Mouse (Mus musculus): Measurements from ENCODE around the gene Top3a. TPM values are rescaled to one million over a fixed set of nuclear protein-coding genes. Genes with fewer than 3 reads are reported as not detected.
"Not testable (repeated sequence)": the region's sequence is repeated elsewhere in the genome, so short reads cannot be mapped to it uniquely, and the experiment has no call there.

Gene Top3a
- total RNA-seq (2021), result 10 to 100 TPM in 1 of 2 experiments, 1 to 10 TPM in 1; 6.7 to 10.7 TPM
- polyA plus RNA-seq (2012; rRNA removed), result 5.8 and 6.1 TPM in 2 replicates
- long read RNA-seq, partial matches to known transcripts, result 0 of 5 reads
- long read RNA-seq, other reads (novel, unspliced or antisense), result 1 of 5 reads

DNA sequence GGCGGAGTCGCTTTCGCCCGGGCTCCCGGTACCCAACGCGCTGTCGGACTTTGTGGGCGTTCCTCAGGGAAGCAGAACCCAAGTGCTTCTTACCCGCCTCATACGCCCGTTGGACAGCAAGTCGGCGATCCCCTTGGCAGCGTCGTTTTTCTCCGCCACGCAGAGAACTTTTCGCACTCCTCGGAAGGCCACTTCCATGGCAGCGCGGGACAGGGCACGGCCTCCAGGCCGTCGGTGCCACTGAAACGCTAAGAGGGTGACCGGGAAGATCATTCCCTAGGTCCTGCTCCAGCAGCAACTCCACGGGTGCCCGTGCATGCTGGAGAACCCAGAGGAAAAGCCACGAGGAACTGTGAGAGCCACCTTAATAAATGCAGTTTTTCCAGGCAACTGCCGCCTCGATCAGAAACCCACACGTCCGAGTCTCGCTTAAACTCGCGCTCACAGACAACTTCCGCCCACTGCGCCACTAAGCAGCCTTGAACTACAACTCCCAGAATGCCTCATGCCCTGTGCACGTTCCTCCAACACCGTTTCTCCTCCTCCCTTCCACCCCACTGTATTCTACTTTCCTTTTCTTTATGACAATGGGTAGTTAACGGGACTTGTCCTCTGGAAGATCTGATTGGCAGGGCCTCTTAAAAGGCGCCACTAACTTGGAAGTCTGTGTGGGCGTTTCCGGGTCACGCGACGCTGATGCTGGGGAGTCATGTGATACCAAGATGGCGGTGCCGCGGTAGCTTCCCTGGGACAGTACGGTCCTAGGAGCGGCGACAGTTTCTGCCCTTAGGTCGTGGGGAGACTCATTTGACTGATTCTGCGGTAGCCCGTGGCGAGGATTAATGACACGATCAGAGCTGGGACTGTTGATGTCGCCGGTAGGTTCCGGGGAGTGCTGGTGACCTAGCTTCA lies at the start of gene Top3a, which contains the start of gene Smcr8:
Gene Top3a, minus strand, starts transcription at position 537 of the 912 bp plus-strand sequence.
Gene Smcr8, plus strand, starts transcription at position 696 of the 912 bp plus-strand sequence.
- DNase-seq, result peak; percentile 92

DNA sequence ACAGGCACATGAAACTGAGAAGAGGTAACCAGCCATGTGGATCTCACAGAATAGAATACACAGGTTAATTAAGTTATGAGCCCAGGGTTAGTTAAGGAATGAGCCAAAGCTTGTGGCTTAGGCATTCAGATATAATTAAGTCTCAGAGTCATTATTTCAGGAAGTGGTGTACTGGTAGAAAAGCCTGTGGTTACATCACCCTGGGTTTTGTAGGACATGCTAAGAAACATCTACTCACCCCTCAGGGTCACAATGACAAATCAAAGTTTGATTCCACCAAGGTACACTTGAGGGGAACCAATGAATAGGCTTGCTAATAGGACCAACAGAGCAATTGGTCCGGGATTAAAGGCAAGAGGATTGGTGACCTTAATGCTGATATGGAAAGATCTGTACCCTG lies 49.5 kb upstream of the Top3a start:
- DNase-seq, result no peak

DNA sequence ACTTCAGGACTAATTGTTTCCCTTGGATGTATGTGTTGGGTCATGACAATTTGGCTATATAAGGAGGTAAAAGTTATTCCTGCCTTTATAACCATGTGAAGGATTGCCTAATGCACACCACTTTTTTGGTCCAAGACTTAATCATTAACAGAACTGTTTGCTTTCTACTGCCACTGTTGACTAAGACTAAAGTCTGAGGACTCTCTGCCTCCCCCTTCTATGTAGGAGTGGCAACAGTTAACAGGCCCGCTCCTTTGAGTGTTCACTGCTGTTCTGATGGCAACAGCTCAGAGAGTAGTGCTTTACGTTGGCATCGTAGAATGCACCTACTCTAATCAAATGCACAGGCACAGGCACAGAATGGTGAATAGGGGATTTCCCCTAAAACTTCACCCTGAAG lies 48.0 kb upstream of the Top3a start:
- no peak for DNase-seq

DNA sequence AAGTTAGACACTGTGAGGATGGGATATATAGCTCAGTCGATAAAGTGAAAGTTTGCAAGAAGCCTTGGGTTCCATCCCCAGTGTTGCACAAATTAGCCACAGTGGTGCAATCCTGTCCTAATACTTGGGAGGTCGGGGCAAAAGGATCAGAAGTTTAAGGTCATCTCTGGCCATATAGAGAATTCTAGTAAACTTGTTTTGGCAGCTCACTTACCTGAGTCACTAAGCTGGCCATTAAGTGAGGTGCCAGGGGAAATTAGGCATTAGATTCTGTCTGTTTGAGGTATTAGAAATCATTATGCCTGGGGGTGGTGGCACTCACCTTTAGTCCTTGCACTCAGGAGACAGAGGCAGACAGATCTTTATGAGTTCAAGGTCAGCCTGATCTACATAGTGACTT lies 46.6 kb upstream of the Top3a start:
- DNase-seq, result no peak

DNA sequence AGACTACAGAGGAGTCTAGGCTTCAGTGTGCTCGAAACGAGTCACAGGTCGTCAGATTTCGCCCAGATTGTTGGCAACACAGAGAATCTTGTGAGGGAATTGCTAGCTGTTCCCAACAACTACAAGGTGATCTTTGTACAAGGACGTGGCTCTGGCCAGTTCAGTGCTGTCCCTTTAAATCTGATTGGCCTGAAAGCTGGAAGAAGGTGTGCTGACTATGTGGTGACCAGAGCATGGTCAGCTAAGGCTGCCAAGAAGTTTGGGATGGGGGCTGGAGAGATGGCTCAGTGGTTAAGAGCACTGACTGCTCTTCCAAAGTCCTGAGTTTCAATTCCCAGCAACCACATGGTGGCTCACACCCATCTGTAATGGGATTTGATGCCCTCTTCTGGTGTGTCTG lies 39.2 kb upstream of the Top3a start:
- DNase-seq, result no peak

DNA sequence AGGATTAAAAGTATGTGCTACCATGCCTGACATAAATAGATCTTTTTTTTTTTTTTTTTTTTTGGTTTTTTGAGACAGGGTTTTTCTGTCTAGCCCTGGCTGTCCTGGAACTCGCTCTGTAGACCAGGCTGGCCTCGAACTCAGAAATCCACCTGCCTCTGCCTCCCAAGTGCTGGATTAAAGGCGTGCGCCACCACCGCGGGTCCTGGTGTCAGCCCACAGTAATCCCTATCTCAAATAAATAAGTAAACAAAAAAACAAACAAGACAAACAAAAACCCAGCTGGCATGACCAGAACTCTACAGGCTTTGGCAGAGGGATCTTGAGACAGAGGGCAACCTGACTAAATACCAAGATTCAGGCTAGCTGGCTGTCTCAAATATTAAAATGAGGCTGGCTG lies 34.5 kb upstream of the Top3a start, which contains the start of gene Shmt1:
Gene Shmt1, minus strand, starts transcription at position 101 of the 400 bp plus-strand sequence.
- DNase-seq, result not testable (repeated sequence)

DNA sequence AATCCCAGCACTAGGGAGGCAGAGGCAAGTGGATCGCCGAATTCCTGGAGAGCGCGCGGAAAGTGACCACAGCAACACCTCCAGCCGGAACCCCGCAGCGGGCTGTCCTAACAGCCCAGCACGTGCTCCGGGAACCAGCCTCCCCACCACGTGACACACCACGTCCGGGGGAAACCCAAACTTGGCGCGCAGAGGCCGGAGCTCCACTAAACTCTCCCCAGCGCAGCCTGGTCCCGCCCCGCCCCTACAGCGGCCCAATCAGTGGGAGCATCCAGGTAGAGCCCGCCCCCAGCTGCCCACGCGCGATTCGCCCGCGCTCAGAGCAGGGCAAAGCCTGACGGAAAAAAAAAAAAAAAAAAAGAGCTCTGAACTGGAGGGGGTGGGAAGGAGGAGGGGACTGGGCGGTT lies 33.9 kb upstream of the Top3a start:
- peak; percentile 99 for DNase-seq

DNA sequence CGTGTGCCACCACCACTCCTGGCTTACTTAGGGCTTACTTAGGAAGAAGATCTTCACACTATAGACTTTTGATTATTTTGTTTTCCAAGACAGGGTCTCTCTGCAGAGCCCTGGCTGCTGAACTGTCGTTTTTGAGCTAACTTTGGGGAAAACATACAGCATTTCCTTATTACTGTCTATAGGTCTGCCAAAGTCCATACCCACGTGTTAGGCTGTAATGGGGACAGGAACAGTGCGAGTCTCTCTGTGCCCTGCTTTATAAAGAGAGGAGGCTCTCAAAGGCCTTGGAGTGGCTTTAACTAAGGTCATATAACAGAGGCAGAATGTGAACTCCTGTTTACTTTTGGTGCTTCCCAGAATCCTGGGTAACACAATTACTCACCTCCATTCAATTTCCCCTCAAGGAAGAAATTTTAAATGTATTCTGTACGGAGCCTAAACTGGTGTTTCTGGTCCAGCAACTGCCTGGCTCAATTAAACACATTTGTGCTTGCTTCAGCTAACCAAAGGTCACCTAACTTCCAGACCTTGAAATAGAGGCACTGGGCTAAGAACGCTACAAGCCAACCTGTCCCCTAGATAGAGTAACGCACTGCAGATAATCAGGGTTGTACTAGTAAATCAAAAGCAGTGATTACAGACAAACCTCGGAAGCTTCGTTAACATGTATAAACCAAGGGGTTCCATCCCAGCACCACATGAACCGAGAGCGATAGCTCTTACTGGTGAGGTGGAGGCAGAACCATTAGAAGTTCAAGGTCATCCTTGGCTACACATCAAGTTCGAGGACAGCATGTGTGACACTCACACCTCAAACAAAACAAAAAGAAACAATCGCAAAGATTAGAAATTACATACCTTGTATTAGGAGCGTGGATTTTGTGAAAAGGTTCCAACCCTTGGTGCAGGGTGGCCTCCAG lies 33.1 kb upstream of the Top3a start:
- DNase-seq, result peak; percentile 35

DNA sequence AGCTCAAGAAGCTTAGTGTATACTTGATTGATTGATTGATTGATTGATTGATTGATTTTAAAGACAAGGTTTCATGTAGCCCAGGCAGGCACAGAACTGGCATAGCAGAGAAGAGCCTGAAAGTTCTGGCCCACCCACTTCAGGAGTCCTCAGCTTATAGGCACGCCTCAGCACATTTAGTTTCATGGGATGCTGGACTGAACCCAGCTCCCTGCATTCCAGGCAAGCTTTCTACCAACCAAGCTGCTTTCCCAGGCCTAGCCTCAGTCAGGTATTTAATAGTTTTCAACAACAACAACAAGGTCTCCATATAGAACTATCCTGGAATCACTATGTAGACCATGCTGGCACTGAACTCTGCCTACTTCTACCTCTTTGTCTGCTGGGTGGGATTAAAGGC lies 32.4 kb upstream of the Top3a start:
- no peak for DNase-seq

DNA sequence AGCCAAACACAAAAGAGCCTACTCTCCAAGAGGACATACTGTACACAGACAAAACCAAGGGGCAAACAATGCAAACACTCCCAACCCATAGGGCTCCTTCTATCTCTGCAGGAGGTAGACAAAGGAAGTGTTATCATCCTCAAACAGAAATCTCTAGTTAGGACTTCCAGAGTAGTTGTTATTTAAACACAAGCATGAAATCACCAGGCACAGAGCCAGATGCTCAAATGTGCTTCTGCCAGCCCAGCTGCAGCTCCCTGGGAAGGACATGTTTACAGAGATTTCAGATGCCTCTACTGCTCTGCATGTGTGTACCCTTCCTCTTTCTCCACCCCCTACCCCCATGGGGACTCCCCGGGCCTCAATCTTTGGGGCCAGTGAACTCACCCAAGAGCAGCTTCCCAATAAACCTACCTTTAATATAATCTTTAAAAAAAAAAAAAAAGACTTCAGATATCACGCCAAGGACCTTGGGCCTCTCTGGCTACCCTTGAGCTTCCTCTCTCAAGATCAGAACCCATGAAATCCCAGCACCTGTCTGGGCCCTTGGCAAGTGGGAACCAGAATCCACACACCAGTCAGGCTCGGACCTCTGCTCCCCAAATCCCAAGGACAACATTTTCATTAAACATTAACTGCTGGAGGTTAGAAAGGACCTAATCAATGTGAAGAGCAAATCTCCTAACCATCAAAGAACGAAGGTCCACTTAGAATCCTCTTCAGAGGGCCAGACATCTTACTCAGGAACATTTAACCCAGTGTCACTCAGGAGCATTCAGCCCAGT lies 31.3 kb upstream of the Top3a start:
- peak; percentile 84 for DNase-seq

DNA sequence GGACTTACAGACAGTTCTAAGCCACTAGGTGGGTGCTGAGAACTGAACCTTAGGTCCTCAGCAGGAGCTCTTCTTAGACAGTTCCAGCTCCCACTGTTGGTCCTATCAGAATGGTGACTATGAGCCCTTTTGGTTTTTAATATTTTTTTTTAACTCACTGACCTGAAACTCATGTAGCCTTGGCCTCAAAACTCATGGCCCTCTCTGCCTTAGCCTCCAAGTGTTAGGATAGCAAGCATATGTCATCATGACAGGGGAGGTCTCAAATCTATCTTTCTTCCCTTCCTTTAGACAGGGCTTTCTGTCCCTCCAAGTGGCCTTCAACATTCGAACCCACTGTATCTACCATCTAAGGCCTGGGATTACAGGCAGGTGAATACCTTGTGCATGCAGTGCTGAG lies 23.7 kb upstream of the Top3a start:
- DNase-seq, result peak; percentile 53

DNA sequence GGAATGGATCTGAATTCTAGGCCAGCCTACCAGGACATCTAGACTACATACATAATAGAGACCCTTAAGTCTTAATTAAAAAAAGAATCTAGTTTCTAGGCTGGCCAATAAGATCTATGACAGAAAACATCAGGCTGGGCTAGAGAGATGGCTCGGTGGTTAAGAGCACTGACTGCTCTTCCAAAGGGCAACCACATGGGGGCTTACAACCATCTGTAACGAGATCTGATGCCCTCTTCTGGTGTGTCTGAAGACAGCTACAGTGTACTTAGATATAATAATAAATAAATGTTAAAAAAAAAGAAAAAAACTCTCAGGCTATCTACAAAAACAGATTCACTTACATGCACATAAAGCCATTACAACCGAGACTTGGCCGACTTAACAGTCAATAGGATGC lies 22.8 kb upstream of the Top3a start:
- DNase-seq, result no peak

DNA sequence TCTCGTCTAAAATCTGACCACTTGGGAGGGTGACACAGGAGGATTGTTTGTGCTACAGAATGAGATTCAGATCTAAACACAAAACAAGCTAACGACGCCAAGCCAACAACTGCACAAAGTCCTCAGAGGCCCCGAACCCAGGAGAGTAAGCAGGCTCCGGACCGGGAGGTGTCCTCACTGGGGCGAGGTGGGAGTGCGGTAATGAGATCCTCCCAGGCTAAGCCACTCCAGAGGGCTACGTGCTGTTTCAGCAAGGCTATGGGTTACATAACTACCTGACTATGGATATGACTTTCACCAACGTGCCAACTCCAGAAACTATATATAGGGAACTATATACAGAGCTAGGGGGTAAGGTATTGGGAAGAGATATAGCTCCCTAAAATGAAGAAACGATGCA lies 19.2 kb upstream of the Top3a start:
- no peak for DNase-seq

DNA sequence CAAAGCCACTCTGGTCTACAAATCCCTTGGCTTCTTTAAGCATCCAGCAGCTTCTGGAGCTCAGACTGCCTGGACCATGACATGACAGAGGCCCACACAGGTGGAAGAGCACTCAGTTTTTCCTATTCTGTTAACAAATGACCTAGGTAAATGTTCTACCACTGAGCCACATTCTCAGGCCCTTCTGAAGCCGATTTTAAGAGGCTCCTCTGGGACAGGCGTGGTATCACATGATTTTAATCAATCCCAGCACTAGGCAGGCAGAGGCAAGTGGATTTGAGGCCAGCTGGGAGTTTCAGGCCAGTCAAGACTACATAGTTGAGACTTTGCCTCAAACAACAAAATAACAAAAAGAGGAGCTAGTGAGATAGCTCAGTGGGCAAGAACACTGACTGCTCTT lies 13.3 kb upstream of the Top3a start:
- DNase-seq, result no peak

DNA sequence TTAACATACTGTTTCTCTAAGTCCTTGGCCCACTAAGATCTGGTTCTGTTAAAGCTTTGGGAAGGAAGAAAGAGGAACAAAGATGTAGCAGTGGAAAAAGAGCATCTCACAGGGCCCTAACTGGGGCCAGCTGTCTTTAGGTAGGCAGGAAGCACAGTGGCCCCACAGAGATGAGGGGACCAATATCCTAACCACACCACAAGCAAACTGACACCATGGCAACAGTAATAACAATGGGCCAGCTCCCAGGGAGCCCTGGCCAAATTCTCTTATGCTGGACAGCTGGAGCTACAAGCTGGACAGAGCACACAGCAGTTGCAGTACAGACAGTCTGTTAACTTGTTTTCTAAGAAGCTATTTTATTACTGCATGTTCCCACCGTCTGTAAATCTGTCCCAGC lies 10.4 kb upstream of the Top3a start:
- DNase-seq, result no peak

DNA sequence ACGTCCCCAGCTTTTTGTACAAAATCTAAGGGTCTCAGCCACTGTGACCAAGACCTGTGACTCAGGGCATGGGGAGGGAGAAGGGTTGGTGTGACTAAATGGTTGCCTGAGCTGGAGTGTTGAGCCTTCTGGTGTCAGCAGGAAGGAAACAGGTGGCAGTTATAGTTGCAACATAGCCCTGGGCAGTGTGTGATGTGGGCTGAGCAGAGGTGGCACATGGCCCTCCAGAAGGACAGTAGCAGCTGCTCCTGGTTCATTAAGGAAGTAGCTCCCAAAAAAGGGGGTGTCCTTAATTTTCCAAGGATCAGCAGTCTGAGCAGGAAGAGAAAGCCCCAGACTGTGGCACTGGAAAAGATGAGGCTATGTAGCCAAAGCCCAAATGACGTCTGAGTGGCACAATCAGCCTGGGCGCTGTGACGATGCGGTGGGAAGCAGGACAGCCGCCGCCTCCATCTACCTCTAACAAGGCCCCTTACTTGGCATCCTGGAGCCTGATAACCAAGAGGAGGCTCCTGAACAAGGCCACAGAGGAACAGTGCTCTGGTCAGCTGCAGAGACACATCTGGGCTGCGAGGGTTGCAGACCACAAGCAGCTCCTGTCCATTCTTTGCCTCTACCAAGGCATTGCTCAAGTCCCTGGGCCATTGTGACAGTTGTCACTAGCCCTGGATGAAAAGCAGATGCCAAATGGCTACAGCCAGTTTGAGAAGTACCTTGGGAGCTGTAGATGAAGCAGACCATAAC lies 7.2 kb upstream of the Top3a start:
- DNase-seq, result no peak

DNA sequence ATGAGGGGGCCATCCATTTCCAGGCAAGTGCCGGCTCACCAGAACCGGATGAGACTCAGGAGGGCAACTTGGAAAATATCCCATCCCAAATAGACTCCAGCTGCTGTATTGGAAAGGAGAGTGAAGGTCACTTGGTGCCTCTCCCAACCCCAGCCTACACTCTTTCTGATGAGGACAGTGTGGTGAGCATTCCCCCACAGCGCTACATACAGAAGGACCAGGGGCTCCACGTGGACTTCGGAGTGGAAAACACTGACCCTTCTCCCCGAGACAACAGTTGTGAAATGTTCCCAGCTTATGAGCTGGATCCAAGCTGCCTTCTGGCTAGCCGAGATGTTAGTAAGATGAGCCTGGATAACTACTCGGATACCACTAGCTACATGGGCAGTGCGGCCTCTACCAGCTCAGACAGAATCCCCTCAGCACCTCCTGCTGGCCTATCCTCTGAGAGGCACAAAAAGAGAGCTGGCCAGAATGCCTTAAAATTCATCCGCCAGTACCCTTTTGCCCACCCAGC lies 2.6 kb upstream of the Top3a start:
- no peak for DNase-seq

DNA sequence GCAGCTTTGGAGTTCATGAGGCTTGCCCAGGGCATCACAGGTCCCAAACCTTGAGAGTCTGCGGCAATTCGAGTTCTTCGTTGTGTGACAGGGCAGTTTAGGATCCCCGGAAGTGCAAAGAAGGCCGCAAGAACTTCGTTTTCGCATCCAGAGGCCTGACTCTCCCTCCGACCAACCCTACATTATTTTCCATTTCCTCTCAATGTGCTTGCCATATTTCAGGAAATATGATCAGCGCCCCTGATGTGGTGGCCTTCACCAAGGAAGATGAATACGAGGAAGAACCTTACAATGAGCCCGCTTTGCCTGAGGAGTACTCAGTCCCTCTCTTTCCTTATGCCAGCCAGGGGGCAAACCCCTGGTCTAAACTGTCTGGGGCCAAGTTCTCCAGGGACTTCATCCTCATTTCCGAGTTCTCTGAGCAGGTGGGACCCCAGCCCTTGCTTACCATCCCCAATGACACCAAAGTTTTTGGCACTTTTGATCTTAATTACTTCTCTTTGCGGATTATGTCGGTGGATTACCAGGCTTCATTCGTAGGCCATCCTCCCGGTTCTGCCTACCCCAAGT lies 721 bp upstream of the Top3a start:
- DNase-seq, result no peak

DNA sequence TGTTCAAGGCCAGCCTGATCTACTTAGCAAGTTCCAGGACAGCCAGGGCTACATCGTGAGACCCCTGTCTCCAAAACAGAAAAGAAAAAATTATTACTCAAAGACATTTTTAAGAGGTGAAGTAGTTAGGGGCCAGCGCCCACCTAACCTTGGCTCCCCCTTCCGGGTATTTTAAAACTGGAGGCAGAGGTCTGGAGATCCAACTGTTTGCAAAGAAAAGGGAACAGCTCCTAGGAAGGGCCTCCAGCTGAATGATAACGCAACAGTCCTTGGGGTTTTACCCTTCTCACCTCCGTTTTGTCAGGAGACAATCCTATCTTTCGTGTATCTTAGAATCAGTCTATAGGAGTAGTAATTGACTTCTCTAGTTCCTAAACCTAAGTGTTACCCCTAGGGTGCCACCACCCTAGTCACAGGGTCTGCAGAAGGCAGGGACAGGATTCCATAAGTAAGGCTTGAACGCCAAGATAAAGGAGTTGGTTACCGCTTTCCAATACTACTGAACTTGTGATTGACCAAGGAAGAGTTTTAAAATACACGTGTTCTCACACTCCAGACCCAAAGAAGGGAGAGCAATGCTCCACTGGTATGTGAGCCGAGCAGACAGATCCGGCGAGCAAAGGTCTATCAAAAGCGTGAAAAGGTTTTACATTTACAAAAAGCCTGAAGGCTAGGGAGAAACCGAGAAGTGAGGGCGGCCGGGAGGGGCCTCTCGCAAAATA lies 897 bp downstream of the Top3a start:
- DNase-seq, result no peak

DNA sequence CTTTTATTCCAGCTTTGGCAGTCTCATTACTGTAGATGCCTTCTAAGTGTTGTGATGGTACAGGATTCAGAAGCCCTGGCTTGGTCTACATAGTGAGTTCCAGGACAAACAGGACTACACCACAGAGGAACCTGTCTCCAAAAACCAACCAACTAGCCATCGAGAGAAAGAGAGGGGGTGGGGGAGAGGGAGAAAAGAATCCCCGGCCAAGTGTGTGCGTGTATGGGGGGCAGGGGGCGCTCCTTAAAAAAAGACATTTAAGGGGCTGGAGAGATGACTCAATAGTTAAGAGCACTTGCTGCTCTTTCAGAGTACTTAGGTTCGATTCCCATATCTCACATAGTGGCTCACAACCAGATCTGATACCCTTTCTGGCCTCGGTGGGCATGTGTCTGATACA lies 1.6 kb downstream of the Top3a start:
- DNase-seq, result no peak
